Mouse (Mus musculus): Measurements from ENCODE around the gene Ndufaf7. TPM values are rescaled to one million over a fixed set of nuclear protein-coding genes. Genes with fewer than 3 reads are reported as not detected.

The Ndufaf7 gene
- total RNA-seq (2014; fragmentation: Nextera tagmentation) = 61.8 and 78.8 TPM in 2 replicates
- 56.8 and 62.7 TPM in 2 replicates for total RNA-seq (2017)

DNA sequence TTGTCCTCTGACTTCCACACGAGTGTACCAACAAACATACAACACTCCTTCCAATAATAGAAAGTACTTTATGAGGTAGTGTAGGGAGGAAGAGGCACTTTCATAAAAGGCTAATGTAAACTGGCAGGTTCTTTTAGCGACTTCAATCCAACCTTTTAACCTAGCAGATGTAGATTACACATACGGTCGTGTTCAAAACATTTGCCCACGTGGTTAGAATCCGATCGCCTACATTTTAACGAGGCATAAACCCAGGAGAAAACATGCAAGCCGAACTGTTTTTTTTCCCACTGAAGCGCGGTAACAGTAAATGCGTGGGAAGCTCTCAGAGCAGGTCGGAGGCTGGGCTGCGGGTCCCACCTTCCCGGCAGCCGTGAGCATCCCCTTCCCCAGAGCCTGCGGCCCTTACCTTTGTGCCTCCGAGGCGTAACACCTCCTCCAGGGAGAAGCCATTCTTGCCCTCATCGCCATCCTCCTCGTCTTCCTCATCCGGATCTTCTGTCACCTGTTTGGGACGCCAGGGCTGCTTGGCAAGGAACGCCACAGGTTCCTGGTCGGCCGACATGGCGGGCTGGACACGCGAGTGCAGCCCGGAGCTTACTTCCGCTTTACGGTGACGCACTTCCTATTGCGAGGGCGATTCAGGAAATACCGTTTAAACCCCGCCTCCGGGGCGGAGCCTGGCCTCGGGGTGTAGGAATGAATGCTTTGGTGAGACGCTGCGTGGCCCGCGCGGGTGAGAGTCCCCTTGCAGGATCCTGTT is at the start of gene Ndufaf7, which contains the start of gene Cebpz:
TSS of gene Ndufaf7 (plus strand) at position 671 of the 763 bp plus-strand sequence.
TSS of gene Cebpz (minus strand) at position 601 of the 763 bp plus-strand sequence.
- ATAC-seq (replicated peaks; ENCODE audit: low FRiP score, low TSS enrichment, poor library complexity, severe bottlenecking) = peak; percentile 98

DNA sequence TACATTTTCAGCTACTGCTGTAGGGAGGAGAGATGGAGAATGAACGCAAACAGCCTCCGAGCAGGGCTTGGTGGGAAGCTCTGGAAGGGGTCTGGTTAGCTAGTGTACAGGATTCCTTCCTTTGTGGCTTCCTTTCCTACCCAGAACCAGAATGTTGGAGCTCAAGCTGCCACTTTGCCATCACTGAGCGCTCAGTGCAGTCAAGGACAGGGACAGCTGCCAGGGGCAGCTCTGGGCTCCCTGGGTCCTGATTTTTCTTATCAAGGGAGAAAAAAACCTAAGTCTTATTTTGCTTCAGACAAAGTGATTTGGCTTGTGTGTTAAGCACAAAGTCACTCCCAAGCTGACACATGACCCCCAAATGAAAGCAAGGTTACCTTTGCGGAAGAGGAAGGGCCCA is 48.4 kb upstream of the Ndufaf7 start:
- no peak for ATAC-seq (replicated peaks; ENCODE audit: low FRiP score, low TSS enrichment, poor library complexity, severe bottlenecking)

DNA sequence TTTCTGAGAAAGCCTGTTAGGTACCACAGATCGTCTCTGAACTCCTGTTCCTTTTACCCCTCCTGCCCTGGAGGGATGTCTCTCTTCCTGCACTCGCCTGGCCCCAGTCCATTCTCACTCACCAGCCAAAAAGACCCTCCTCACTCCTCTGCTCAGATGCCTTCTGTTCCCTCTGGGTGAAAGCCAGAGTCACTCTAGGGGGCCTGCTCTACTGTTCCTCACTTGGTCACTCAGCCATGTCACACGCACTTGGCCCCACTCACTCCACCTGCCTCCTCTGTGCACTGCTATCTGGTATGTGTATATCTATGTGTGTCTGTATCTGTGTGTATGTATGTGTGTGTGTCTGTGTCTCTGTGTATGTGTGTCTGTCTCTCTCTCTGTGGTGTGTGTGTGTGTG is 47.8 kb upstream of the Ndufaf7 start:
- ATAC-seq (replicated peaks; ENCODE audit: low FRiP score, low TSS enrichment, poor library complexity, severe bottlenecking) = peak; percentile 25; the same call in 1 of the 2 replicates

DNA sequence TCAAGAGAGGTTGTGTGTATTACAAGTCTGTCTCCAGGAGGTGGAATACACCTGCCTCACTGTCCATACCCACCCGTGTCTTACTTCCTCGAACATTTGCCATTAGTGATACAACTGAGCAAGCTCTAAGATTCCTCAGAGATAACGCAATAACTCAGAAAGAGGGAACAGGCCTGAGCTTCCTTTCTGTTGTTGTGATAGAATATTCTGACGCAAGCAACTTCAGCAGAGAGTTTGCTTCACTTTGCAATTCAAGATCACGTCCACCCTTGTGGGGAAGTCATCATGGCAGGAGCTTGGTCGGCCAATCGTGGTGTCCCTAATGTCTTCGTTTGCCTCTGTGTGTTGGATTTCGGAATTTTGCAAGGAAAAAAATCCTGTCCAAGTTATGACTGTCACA is 45.9 kb upstream of the Ndufaf7 start:
- ATAC-seq (replicated peaks; ENCODE audit: low FRiP score, low TSS enrichment, poor library complexity, severe bottlenecking) = no peak

DNA sequence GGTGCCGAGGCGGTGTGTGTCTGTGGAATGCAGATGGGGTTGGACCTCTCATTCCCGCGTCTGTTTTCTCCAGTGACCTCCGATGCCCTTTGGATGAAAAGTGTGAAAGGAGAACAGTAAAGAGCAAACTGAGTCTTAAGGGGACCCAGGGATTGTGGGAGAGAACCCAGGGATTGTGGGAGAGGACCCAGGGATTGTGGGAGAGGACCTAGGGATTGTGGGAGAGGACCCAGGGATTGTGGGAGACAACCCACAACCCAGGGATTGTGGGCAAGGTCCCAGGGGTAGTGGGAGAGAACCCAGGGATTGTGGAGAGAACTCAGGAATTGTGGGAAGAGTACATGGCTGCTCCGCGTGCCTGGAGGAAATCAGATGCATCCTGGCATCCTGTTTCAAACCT is 41.9 kb upstream of the Ndufaf7 start:
- no peak for ATAC-seq (replicated peaks; ENCODE audit: low FRiP score, low TSS enrichment, poor library complexity, severe bottlenecking)

DNA sequence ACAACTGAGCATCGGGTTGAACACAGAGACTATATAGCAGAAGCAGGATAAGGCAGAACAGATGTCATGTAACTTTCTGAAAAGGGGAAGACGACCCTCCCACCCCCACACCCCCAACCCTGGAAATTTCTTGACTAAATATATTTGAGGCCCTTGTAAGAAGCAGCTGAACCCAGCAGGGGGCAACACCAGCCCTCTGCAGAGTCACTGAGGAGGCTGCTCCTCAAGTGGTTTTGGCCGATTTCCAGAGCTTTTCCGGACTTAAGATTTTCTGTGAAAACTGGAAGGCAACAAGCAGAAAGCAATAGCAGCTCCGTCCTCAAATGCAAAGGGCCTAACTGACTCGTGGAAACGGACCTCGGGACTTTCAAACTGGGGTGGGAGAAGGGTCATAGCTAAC is 41.5 kb upstream of the Ndufaf7 start:
- peak; percentile 84 for ATAC-seq (replicated peaks; ENCODE audit: low FRiP score, low TSS enrichment, poor library complexity, severe bottlenecking)

DNA sequence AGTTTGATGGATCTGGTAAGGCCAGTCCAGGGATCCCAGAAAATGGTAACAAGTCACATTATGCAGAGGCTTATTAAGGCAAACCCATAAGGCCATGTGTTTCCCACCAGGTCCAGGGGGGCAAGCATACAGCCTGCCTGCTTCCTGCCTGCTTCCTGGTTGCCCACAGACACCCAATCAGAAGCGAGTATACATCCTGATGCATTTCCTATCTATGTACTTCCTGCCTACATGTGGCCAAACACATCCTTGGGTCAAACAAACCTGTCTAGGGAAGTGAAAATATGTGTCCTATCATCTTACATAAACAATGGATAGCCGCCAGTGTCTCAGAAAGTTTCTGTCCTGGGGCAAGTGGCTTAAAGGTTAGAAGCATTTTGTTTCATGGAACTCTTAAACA is 33.8 kb upstream of the Ndufaf7 start:
- no peak for ATAC-seq (replicated peaks; ENCODE audit: low FRiP score, low TSS enrichment, poor library complexity, severe bottlenecking)

DNA sequence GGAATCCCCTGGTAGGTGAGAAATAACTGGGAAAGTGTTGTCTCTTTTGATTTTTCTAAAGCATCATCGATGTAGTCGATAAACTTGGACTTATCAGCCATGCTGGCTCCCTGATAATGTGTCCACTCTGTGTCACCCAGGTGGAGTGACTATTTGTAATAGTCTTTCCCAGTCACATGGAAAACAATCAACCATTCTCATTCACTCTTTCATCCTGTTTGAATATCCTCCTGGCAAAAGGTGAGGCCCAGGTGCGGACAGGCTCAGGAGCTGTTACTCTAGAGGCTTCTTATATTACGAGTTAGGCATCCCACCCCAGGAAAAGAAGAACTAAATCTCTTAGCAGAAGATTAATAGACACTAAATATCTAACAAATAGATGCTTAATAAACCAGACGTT is 30.0 kb upstream of the Ndufaf7 start, which contains the start of gene Sult6b1:
TSS of gene Sult6b1 (minus strand) at position 101 of the 400 bp plus-strand sequence.
- no peak for ATAC-seq (replicated peaks; ENCODE audit: low FRiP score, low TSS enrichment, poor library complexity, severe bottlenecking)

DNA sequence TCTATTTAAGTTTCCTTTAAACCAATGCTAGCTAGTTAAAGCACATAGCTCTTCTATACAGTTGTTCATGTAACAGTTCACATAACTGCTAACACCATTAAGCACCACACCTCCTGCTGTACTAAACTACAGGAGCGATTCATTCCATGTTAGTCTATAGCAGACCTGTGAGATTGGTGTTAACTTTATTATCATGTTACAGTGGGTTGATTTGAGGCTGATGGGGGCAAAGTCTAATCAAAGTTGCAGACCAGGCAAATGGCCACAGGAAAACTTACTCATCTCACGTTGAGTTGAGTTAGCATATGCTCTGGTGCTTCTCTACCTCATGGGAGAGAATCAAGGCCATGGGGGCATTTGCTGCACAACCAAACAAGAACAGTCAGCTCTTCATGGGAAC is 27.6 kb upstream of the Ndufaf7 start:
- ATAC-seq (replicated peaks; ENCODE audit: low FRiP score, low TSS enrichment, poor library complexity, severe bottlenecking) = no peak

DNA sequence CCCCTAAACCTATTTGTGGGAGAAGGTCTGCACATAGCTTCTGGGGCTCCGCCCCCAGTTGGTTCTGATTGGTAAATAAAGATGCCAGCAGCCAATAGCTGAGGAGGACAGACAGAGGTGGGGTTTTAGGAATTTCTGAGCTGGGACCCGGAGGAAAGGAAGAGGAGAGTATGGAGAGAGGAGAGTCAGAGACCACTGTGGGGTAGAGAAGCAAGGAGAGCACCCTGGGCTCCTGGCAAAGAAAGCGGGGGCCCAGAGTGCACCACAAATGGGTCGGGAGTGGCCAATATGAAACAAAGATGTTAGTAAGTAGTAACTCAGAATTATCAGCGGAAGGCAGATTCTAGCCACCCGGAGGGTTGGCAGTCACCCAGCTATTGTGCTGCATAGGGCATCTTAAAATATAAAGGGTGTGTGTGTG is 24.1 kb upstream of the Ndufaf7 start:
- peak; percentile 69 for ATAC-seq (replicated peaks; ENCODE audit: low FRiP score, low TSS enrichment, poor library complexity, severe bottlenecking)

DNA sequence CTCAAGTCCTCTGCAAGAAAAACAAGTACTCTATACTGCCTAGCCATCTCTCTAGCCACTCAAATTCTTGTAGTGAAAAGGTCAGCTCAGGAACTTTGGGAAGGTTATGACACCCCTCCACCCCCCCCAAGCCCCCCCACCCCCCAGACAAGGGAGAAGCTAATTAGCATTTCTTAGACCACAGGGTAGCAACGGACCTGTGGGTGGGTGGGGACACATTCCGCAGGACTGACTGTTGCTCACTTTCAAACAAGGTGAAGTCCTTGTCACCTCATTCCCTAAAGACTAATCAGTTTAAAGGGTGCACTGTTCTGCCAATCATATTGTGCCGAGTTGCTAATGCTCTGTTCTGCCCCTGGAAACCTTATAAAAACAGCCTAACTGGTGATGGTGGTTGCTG is 23.0 kb upstream of the Ndufaf7 start:
- no peak for ATAC-seq (replicated peaks; ENCODE audit: low FRiP score, low TSS enrichment, poor library complexity, severe bottlenecking)

DNA sequence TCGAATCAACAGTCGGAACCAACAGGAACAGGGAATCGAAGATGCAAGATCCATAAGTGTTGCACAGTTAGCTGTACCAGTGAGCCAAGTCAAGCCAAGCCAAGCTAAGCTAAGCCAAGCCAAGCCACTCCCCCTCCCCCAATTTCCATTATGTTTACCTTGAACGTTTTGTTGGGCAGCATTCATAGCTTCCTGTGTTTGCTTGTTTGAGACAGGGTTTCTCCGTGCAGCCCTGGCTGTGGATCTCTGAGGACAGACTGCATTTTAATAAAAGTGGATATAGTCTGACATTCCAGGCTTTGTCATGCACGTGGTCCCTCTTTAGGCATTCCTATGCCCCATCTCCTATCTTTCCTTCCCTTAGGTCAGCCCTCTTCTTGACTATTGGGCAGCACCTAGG is 21.2 kb upstream of the Ndufaf7 start:
- ATAC-seq (replicated peaks; ENCODE audit: low FRiP score, low TSS enrichment, poor library complexity, severe bottlenecking) = no peak

DNA sequence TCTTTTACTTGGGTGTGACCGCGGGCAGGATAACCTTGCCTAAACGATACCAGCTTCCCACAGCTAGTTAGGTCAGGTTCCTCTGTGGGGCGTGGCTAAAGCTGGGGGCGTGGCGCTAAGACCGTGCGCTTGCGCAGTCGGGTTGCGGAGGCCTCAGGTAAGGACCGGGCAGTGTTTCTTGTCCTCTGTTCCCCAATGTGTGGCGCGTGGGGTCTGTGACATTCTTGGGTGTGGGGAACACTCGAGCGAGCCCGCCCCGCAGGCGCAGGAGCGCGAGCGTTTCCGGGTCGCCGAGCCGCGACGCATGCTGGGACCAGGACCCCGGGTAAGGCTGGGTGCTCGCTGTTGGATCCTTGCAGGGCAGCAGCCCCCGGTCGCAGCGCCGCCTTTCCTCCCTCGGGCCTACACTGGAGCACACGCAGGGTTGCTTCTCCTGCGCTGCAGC is 20.5 kb upstream of the Ndufaf7 start, which contains the start of gene Cebpzos:
TSS of gene Cebpzos (plus strand) at position 132 of the 445 bp plus-strand sequence.
- ATAC-seq (replicated peaks; ENCODE audit: low FRiP score, low TSS enrichment, poor library complexity, severe bottlenecking) = peak; percentile 83

DNA sequence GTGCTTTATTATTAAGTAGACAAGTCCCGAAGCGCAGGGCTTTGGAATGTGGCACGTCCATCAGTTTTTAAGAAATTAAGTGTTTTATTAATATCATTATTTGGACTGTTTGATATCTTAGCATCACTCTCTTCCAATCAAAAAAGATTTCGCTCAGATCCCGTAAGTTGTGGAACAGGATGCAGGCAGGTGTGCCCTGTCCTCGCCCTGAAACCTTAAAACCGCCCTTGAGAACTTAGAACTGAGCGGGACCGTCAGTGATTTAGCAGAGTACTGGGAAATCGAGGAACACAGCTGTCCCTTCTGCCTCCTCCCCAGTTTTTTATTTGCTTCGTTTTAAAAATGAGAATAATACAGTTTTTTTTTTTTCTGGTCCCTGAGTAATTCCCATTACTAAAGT is 20.0 kb upstream of the Ndufaf7 start:
- ATAC-seq (replicated peaks; ENCODE audit: low FRiP score, low TSS enrichment, poor library complexity, severe bottlenecking) = no peak

DNA sequence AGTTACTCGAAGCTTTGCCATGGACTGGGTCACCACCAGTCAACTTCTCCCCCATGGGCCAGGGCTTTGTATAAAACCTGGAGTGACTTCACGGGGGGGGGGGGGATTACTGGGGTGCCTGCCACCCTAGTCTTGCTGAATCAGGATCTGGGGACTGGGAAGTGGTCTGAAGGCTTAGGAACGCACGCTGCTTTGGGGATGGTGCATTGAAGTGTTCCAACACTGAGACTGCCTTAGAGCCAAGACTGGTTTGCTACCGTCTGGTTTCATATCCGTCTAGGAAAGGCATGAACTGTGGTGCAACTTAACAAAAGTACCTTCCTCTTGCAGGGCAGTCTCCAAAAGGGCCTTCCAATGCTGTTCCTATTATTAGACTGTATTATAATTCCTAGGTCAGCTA is 19.2 kb upstream of the Ndufaf7 start:
- no peak for ATAC-seq (replicated peaks; ENCODE audit: low FRiP score, low TSS enrichment, poor library complexity, severe bottlenecking)

DNA sequence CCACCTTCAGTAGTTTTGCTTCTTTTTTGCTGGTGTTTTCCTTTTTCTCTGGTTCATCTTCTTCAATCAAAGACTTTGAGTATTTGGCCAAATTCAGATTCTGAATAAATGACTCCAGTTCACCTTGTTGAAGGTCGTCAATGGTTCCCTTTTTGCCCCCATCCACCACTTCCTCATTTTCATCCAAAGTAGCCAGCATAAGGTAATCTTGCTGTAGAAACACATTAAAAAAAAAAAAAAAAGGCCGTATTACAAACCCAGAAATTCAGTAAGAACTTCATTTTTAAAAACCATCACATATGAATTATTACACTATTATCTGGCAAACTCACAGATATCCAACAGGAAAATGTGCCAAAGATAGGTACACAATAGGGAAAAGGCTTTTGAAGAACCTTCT is 1.1 kb upstream of the Ndufaf7 start:
- ATAC-seq (replicated peaks; ENCODE audit: low FRiP score, low TSS enrichment, poor library complexity, severe bottlenecking) = no peak

DNA sequence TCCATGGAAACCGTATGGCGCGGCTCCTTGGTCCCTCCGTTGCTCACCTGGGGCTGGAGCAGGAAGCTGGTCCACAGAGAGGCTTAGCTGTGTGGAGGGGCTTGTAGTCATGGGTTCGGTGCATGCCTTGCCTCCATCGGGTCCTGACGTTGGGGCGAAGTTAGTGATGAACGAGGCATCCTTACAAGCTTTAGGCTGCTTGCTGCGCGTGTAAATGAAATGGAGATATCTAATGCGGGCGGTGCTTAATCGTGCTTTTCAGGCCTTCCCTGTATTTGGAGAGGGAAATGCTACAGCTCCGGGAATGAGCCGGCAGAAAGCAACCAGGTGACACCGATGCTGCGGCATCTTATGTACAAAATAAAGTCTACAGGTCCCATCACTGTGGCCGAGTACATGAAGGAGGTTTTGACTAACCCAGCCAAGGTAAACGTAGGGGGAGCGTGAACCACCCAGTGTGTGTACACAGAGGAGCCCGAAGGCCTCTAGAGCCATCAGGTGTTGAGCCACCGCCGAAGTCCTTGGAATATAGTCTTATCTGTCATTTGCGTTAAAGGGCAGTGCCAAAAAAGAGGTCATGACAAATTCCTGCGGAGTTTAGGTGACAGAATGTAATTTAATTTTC is 405 bp downstream of the Ndufaf7 start:
- ATAC-seq (replicated peaks; ENCODE audit: low FRiP score, low TSS enrichment, poor library complexity, severe bottlenecking) = peak; percentile 9; the same call in 1 of the 2 replicates

DNA sequence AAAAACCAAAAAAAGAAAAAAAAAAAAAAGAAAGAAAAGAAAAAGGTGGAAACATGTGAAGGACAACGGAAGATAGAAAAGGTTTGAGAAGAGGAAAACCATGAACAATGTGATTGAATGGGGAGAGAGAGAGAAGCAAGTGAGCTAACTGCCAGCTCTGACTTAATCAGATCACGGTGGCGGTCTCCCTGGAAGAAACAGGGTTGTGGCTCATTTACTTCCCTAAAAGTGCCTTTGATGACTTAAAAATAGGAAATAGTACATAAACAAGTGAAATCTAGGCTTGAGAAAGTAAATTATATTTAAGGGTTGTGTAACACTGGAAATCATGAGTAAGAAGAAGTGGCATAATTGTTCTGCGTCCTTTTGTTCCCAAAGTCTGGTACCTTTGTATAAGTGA is 2.0 kb downstream of the Ndufaf7 start:
- ATAC-seq (replicated peaks; ENCODE audit: low FRiP score, low TSS enrichment, poor library complexity, severe bottlenecking) = no peak

DNA sequence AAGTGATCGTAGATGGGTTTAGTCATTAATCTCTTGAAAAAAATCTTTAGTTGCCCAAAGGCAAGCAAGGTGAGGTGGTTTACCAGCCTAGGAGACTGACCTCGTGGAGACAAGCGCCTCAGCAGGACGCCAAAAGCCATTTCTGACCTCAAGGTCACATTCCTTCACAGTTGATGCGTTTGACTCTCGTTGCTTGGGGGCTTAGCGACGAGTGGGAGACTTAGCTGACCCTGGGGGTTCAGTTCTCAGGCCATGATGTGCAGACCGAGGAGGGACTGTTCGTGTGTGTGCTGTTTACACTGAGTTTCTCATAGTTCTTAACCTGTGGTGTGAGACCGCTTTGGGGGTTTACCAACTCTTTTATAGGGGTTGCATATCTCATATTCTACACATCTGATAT is 5.6 kb downstream of the Ndufaf7 start:
- ATAC-seq (replicated peaks; ENCODE audit: low FRiP score, low TSS enrichment, poor library complexity, severe bottlenecking) = no peak

DNA sequence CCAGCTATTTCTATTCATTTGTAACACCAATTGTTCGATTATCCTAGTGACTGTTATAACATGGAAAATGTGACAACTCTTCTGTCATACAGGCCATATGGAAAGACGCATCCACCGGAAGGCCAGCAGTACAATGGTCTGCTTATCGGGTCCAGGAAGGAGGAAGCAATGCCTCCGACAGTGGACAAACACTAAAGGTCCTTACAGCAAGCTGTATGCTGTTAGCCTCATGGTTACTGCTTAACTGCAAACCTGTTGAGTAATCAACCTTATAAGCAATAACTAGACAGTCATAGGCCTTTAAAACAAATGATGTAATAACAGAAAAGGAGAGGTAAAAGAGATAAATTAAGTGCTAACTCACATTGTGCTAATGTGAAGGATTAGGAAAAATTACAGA is 14.3 kb downstream of the Ndufaf7 start:
- ATAC-seq (replicated peaks; ENCODE audit: low FRiP score, low TSS enrichment, poor library complexity, severe bottlenecking) = no peak

DNA sequence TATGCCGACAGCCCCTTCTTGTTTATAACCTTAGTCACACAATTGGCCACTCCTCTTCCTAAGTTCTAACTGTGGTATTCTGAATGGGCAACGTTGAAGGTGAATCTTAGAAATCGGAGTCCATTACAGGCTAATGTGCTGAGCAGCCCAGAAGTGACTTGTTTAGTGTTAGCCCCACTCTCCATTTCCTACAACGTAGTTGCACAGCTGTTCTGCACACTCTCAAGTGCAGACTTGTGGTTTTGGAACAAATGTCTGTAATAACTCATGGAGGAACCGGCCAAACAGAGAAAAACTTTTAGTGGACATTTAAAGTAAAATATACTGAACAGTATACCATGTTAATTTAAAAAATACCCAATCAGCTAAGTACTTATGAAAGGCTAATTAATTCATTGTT is 15.1 kb downstream of the Ndufaf7 start:
- ATAC-seq (replicated peaks; ENCODE audit: low FRiP score, low TSS enrichment, poor library complexity, severe bottlenecking) = no peak

All from megakaryocyte-erythroid progenitor cell, adult 5-6 weeks (primary cell).